Mouse (Mus musculus) liver, adult 2 months (tissue): Measurements from ENCODE around the gene Gm21887. TPM values are rescaled to one million over a fixed set of nuclear protein-coding genes. Genes with fewer than 3 reads are reported as not detected.
"Not testable (repeated sequence)": the region's sequence is repeated elsewhere in the genome, so short reads cannot be mapped to it uniquely, and the experiment has no call there.

Experiments used
- DNase-seq: peaks from one replicate; pipeline ENCODE4 v3.0.0-alpha.2; 2011; ENCODE audit warnings: low read depth, low spot score; ENCODE audit errors: extremely low read depth
- H3K27ac ChIP-seq: fragments of 200-500 bp; replicated peaks from 2 replicates; pipeline ENCODE4 v1.5.1; 2012; ENCODE audit warnings: low read depth, mild to moderate bottlenecking, control low read depth, inconsistent platforms, low read length; ENCODE audit not compliant: insufficient read depth
- H3K27me3 ChIP-seq: fragments of 200-500 bp; 2 replicates; pipeline ENCODE4 v1.6.1; 2012; ENCODE audit warnings: mild to moderate bottlenecking, moderate library complexity, low read length, inconsistent platforms; ENCODE audit not compliant: control insufficient read depth, insufficient read depth
- H3K36me3 ChIP-seq: fragments of 200-500 bp; 2 replicates; pipeline ENCODE4 v1.6.1; 2012; ENCODE audit warnings: low read length, inconsistent platforms; ENCODE audit not compliant: control insufficient read depth, insufficient read depth
- H3K4me1 ChIP-seq: fragments of 200-500 bp; 2 replicates; pipeline ENCODE4 v1.6.1; 2011; ENCODE audit warnings: low read length; ENCODE audit not compliant: control insufficient read depth, insufficient read depth
- H3K4me3 ChIP-seq: fragments of 200-500 bp; 2 replicates; pipeline ENCODE4 v1.5.1; 2011; ENCODE audit warnings: low read depth, mild to moderate bottlenecking, control low read depth, low read length, moderate library complexity; ENCODE audit not compliant: insufficient read depth
- H3K79me2 ChIP-seq: fragments of 200-500 bp; 2 replicates; pipeline ENCODE4 v1.6.1; 2012; ENCODE audit warnings: inconsistent platforms, mild to moderate bottlenecking, low read length, moderate library complexity; ENCODE audit not compliant: control insufficient read depth, insufficient read depth
- H3K9ac ChIP-seq: fragments of 200-500 bp; 2 replicates; pipeline ENCODE4 v1.6.1; 2012; ENCODE audit warnings: low read depth, mild to moderate bottlenecking, control low read depth, inconsistent platforms, low read length
- WGBS: fragments of 180-500 bp; shearing (Covaris S2); methylation state at CpG from one replicate; pipeline ENCODE4 v1.1.7; 2018; 5-methylcytosine and 5-hydroxymethylcytosine counted together
- polyA plus RNA-seq: library from polyadenylated mRNA; depleted of rRNA; stranded (reverse); fragments of >200 nt; gene quantifications from 2 replicates; pipeline ENCODE4 v1.2.3, GENCODE M21; 2012; rRNA removed
- total RNA-seq: library from RNA; depleted of rRNA; stranded (reverse); fragments of >200 nt; gene quantifications from 2 replicates; pipeline ENCODE4 v1.2.3, GENCODE M21; 2014; rRNA removed

The Gm21887 gene
- total and polyA plus RNA-seq, 2 experiments: 11.5 to 123 TPM

DNA sequence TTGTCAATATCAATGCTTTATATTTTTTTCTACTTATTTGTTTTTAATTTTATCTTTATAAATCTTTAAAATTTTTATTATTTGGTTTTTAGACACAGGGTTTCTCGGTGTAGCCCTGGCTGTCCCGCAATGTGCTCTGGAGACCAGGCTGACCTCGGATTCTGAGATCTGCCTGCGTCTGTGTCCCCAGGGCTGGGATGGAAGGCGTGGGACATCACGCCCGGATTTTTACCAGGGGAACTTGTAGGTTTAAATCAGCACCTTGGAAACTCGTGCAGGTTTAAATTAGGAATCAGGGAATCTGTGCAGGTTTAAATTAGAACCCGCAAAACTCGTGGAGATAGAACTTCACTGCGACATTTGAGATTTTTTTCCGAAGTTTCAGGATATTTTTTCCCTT lies 11.7 kb downstream of the Gm21887 start:
- 76% methylated on average over 12 of the region's 12 CpGs for WGBS
- not testable (repeated sequence) for H3K27me3 ChIP-seq, H3K4me1 ChIP-seq, H3K27ac ChIP-seq, H3K4me3 ChIP-seq, H3K9ac ChIP-seq, H3K79me2 ChIP-seq, DNase-seq
- peaks cover 23% of the 10 kb centered on the region for H3K36me3 ChIP-seq

- DNase-seq, H3K79me2 ChIP-seq, H3K27ac ChIP-seq, H3K4me3 ChIP-seq, H3K27me3 ChIP-seq, H3K9ac ChIP-seq, H3K4me1 ChIP-seq: not testable (repeated sequence)
- H3K36me3 ChIP-seq: peaks cover 23% of the 10 kb centered on the region
- WGBS: 59% methylated on average over 15 of the region's 15 CpGs
These were observed 12.4 kb downstream of the Gm21887 start for GRCm38 (mm10) chrX:170021750-170022461.

Other genes with a start within 250 kb of the Gm21887 start
- gene 4933400A11Rik, start 230.0 kb upstream of the Gm21887 start, total RNA-seq: not detected in 2 replicates
- gene 4933400A11Rik, start 230.0 kb upstream of the Gm21887 start, polyA plus RNA-seq: not detected in 2 replicates